Mouse (Mus musculus): ENCODE measurements around the gene Iqschfp.

DNA sequence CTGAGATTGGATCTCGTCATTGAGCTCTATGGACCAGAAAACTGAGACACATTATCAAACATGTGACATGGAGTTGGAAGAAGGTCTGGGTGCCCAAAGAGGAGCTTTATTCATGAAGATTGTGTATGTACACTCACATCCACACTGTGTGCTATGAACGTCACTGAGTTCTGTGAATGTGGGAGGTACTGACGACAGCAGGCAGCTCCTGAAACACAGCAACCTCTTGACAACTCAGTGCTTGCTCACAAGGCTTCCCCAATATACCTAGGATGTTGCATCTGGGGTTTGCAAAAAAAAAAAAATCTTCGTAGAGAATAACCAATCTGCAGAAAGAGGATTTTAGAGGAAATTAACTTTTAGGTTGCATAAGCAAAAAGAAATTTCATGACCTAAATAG is 31.1 kb downstream of the Iqschfp start:
- TF ChIP-seq POLR2A (IDR thresholded peaks at IDR 0.05; ENCODE audit: extremely low read depth, insufficient read depth, low read length) (no peak), CTCF (IDR thresholded peaks at IDR 0.05; ENCODE audit: extremely low read depth, insufficient read depth, low read length) (no peak)

All from cortical plate, adult 2 months (tissue).